Comparison of ENCODE assay signal across 9 mouse cellular contexts in genomic region chr4:43577237-43577881, GRCm38 (mm10). TPM values are rescaled to one million over a fixed set of nuclear protein-coding genes. Genes with fewer than 3 reads are reported as not detected.
DNase-seq lines count a peak whose midpoint lies in the region; ATAC-seq lines count a peak whose summit lies in the region.
"Had no signal": no experiment of that assay in that cellular context is flagged by ENCODE, and none has a peak within 500 bp of the region (broad histone marks: within the 10 kb centered on the region; RNA-seq: fewer than 3 reads in every experiment).

No protein-coding gene starts in this region.

- no peaks in the 10 kb centered on the region for H3K27me3 ChIP-seq in neural tube, embryonic 11.5 days (ENCODE audit: control insufficient read depth, insufficient read depth, low read length)
- H3K27me3 ChIP-seq in forebrain, embryonic 13.5 days, result no peaks in the 10 kb centered on the region
- H3K27me3 ChIP-seq in limb, embryonic 13.5 days, result no peaks in the 10 kb centered on the region
- H3K27me3 ChIP-seq in stomach, embryonic 15.5 days (replicated peaks), result no peaks in the 10 kb centered on the region

- peak overlapping the region; percentile 91 for H3K4me3 ChIP-seq in neural tube, embryonic 11.5 days (ENCODE audit: low read depth, low read length)
- peak overlapping the region; percentile 88 for H3K4me3 ChIP-seq in forebrain, embryonic 13.5 days
- H3K4me3 ChIP-seq in limb, embryonic 13.5 days, result peak overlapping the region; percentile 87
- peak overlapping the region; percentile 79 for H3K4me3 ChIP-seq in stomach, embryonic 15.5 days (replicated peaks)

- H3K9me3 ChIP-seq in neural tube, embryonic 11.5 days (ENCODE audit: control insufficient read depth, low read length), result no peaks in the 10 kb centered on the region
- H3K9me3 ChIP-seq in forebrain, embryonic 13.5 days (replicated peaks), result no peaks in the 10 kb centered on the region
- no peaks in the 10 kb centered on the region for H3K9me3 ChIP-seq in limb, embryonic 13.5 days
- no peaks in the 10 kb centered on the region for H3K9me3 ChIP-seq in stomach, embryonic 15.5 days

- no peak overlapping the region for H3K27ac ChIP-seq in neural tube, embryonic 11.5 days (ENCODE audit: low read depth, low read length)
- no peak overlapping the region for H3K27ac ChIP-seq in forebrain, embryonic 13.5 days
- H3K27ac ChIP-seq in limb, embryonic 13.5 days, result no peak overlapping the region
- no peak overlapping the region for H3K27ac ChIP-seq in stomach, embryonic 15.5 days

- H3K4me2 ChIP-seq in neural tube, embryonic 11.5 days (ENCODE audit: low read depth), result peak overlapping the region; percentile 86
- H3K4me2 ChIP-seq in forebrain, embryonic 13.5 days, result peak overlapping the region; percentile 94
- peak overlapping the region; percentile 96 for H3K4me2 ChIP-seq in limb, embryonic 13.5 days (replicated peaks)
- peak overlapping the region; percentile 93 for H3K4me2 ChIP-seq in stomach, embryonic 15.5 days

- peaks cover 10% of the 10 kb centered on the region for H3K36me3 ChIP-seq in neural tube, embryonic 11.5 days (ENCODE audit: control insufficient read depth, insufficient read depth, low read length)
- H3K36me3 ChIP-seq in forebrain, embryonic 13.5 days (ENCODE audit: poor library complexity, severe bottlenecking), result peaks cover 42% of the 10 kb centered on the region
- peaks cover 51% of the 10 kb centered on the region for H3K36me3 ChIP-seq in limb, embryonic 13.5 days
- peaks cover 21% of the 10 kb centered on the region for H3K36me3 ChIP-seq in stomach, embryonic 15.5 days

- no peak for ATAC-seq in neural tube, embryonic 11.5 days (ENCODE audit: insufficient read depth, low FRiP score, low TSS enrichment)
- ATAC-seq in forebrain, embryonic 13.5 days, result no peak
- ATAC-seq in limb, embryonic 13.5 days (ENCODE audit: low FRiP score, low read depth), result no peak
- ATAC-seq in stomach, embryonic 15.5 days (ENCODE audit: insufficient read depth, low FRiP score, low read depth), result no peak

- 51% methylated on average over 8 of the region's 8 CpGs for WGBS in neural tube, embryonic 11.5 days
- WGBS in forebrain, embryonic 13.5 days, result 63% methylated on average over 8 of the region's 8 CpGs
- WGBS in limb, embryonic 13.5 days, result 41% methylated on average over 8 of the region's 8 CpGs
- WGBS in stomach, embryonic 15.5 days, result 31% methylated on average over 8 of the region's 8 CpGs

- peaks cover 27% of the 10 kb centered on the region for H3K4me1 ChIP-seq in neural tube, embryonic 11.5 days (ENCODE audit: control insufficient read depth, insufficient read depth, low read length)
- H3K4me1 ChIP-seq in forebrain, embryonic 13.5 days, result peaks cover 46% of the 10 kb centered on the region
- H3K4me1 ChIP-seq in limb, embryonic 13.5 days, result peaks cover 48% of the 10 kb centered on the region
- peaks cover 30% of the 10 kb centered on the region for H3K4me1 ChIP-seq in stomach, embryonic 15.5 days

- peak overlapping the region; percentile 88 for H3K9ac ChIP-seq in neural tube, embryonic 11.5 days (ENCODE audit: low read length)
- peak overlapping the region; percentile 91 for H3K9ac ChIP-seq in forebrain, embryonic 13.5 days
- peak overlapping the region; percentile 90 for H3K9ac ChIP-seq in limb, embryonic 13.5 days
- peak overlapping the region; percentile 71; the same call in 1 of the 2 replicates for H3K9ac ChIP-seq in stomach, embryonic 15.5 days

- DNase-seq in neural tube, embryonic 11.5 days (ENCODE audit: low spot score), result no peak
- DNase-seq in neural tube, embryonic 10.5 days (ENCODE audit: extremely low spot score, low spot score), result no peak
- no peak for DNase-seq in right cerebral cortex, postnatal 4 days
- DNase-seq in layer of hippocampus, postnatal 14 days (ENCODE audit: low spot score in 2 of 2), result no peak
- no peak for DNase-seq in urinary bladder, postnatal 36 days (ENCODE audit: low spot score in 2 of 2)
- DNase-seq: cerebellum, adult 11-12 months had no signal

RNA-seq across cellular contexts. Expression of gene Rgp1, which starts 1.2 kb away (rescaled TPM):
- 26.5 and 32.1 TPM in 2 replicates for polyA plus RNA-seq in neural tube, embryonic 11.5 days (2014; fragmentation: Nextera tagmentation; extraction: Ambion mirVana)
- 27.5 and 27.9 TPM in 2 replicates for polyA plus RNA-seq in forebrain, embryonic 13.5 days (2015; fragmentation: Nextera tagmentation; extraction: Ambion mirVana)
- 35.0 and 38.5 TPM in 2 replicates for polyA plus RNA-seq in limb, embryonic 13.5 days (2015; fragmentation: Nextera tagmentation; extraction: Ambion mirVana)
- polyA plus RNA-seq in stomach, embryonic 15.5 days (2015; fragmentation: Nextera tagmentation; extraction: Ambion mirVana), result 24.5 and 30.8 TPM in 2 replicates
- 10 to 100 TPM; 44.5 to 55.8 TPM for total RNA-seq in layer of hippocampus, postnatal 14 days (2021)

RNA-seq across cellular contexts. Expression of gene Gba2, which starts 1.3 kb away (rescaled TPM):
- 29.8 and 30.8 TPM in 2 replicates for polyA plus RNA-seq in neural tube, embryonic 11.5 days (2014; fragmentation: Nextera tagmentation; extraction: Ambion mirVana)
- polyA plus RNA-seq in forebrain, embryonic 13.5 days (2015; fragmentation: Nextera tagmentation; extraction: Ambion mirVana), result 44.5 and 47.4 TPM in 2 replicates
- polyA plus RNA-seq in limb, embryonic 13.5 days (2015; fragmentation: Nextera tagmentation; extraction: Ambion mirVana), result 26.9 and 27.0 TPM in 2 replicates
- polyA plus RNA-seq in stomach, embryonic 15.5 days (2015; fragmentation: Nextera tagmentation; extraction: Ambion mirVana), result 15.6 and 16.1 TPM in 2 replicates
- total RNA-seq in layer of hippocampus, postnatal 14 days (2021), result 10 to 100 TPM; 56.1 to 60.6 TPM

RNA-seq across cellular contexts. Expression of gene Msmp, which starts 6.9 kb away (rescaled TPM):
- polyA plus RNA-seq in neural tube, embryonic 11.5 days (2014; fragmentation: Nextera tagmentation; extraction: Ambion mirVana), result 1.8 and 2.4 TPM in 2 replicates
- polyA plus RNA-seq in forebrain, embryonic 13.5 days (2015; fragmentation: Nextera tagmentation; extraction: Ambion mirVana), result 0.65 and 1.8 TPM in 2 replicates
- 1.4 and 2.2 TPM in 2 replicates for polyA plus RNA-seq in limb, embryonic 13.5 days (2015; fragmentation: Nextera tagmentation; extraction: Ambion mirVana)
- polyA plus RNA-seq in stomach, embryonic 15.5 days (2015; fragmentation: Nextera tagmentation; extraction: Ambion mirVana), result 0.85 and 1.8 TPM in 2 replicates
- total RNA-seq in layer of hippocampus, postnatal 14 days (2021), result not detected

RNA-seq across cellular contexts. Expression of gene Tln1, which starts 14.9 kb away (rescaled TPM):
- 42.1 and 48.8 TPM in 2 replicates for polyA plus RNA-seq in neural tube, embryonic 11.5 days (2014; fragmentation: Nextera tagmentation; extraction: Ambion mirVana)
- 48.0 and 54.7 TPM in 2 replicates for polyA plus RNA-seq in forebrain, embryonic 13.5 days (2015; fragmentation: Nextera tagmentation; extraction: Ambion mirVana)
- polyA plus RNA-seq in limb, embryonic 13.5 days (2015; fragmentation: Nextera tagmentation; extraction: Ambion mirVana), result 60.4 and 63.6 TPM in 2 replicates
- polyA plus RNA-seq in stomach, embryonic 15.5 days (2015; fragmentation: Nextera tagmentation; extraction: Ambion mirVana), result 76.9 and 81.1 TPM in 2 replicates
- 10 to 100 TPM; 46.0 to 52.1 TPM for total RNA-seq in layer of hippocampus, postnatal 14 days (2021)

RNA-seq across cellular contexts. Expression of gene Creb3, which starts 15.2 kb away (rescaled TPM):
- 56.0 and 62.5 TPM in 2 replicates for polyA plus RNA-seq in neural tube, embryonic 11.5 days (2014; fragmentation: Nextera tagmentation; extraction: Ambion mirVana)
- polyA plus RNA-seq in forebrain, embryonic 13.5 days (2015; fragmentation: Nextera tagmentation; extraction: Ambion mirVana), result 61.8 and 65.1 TPM in 2 replicates
- polyA plus RNA-seq in limb, embryonic 13.5 days (2015; fragmentation: Nextera tagmentation; extraction: Ambion mirVana), result 58.7 and 60.0 TPM in 2 replicates
- polyA plus RNA-seq in stomach, embryonic 15.5 days (2015; fragmentation: Nextera tagmentation; extraction: Ambion mirVana), result 69.4 and 70.8 TPM in 2 replicates
- 10 to 100 TPM; 74.0 TPM for total RNA-seq in layer of hippocampus, postnatal 14 days (2021)
